Mouse (Mus musculus): Measurements from ENCODE around the gene Sfrp2. TPM values are rescaled to one million over a fixed set of nuclear protein-coding genes. Genes with fewer than 3 reads are reported as not detected.

The Sfrp2 gene
- total and polyA plus RNA-seq, 3 experiments, result 0.17 to 0.23 (median 0.17) TPM

GRCm38 (mm10) chr3:83808483-83808882 lies 42.4 kb downstream of the Sfrp2 start:
- no peak for DNase-seq (ENCODE audit: extremely low read depth)
- dilution Hi-C loops (cut with MboI; ENCODE audit: extremely low pct_ligation_motif_present, extremely low pct_unique_long_range_greater_than_20kb, low sequenced_read_pairs), result no loop called here
- no peak overlapping the region for H3K27ac ChIP-seq (ENCODE audit: insufficient read depth, low read depth)

DNA sequence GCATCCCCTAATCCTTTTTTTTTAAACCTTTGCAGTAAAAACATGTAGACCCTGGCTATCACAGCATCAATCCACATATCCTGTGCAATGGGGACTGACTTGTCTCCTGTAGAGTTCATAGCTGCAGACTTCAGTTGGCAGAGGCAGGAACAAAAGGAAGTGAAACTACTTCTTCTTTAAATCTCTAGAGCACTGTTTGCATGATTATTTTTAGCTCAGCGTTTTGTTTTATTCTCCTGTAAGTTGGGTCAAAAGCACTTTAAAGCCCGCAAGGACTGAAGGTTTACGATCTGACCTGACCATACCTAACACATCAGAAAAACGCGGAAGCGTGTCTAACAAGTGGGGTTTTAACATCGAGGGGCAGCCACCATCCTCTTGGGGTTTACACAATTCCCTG lies 45.9 kb downstream of the Sfrp2 start:
- H3K9ac ChIP-seq (ENCODE audit: insufficient read depth, low read depth), result peak overlapping the region; percentile 78
- H3K4me1 ChIP-seq (ENCODE audit: control insufficient read depth in 1 of 2, insufficient read depth in 2 of 2), result peaks cover 15 to 37% of the 10 kb centered on the region in 2 experiments
- DNase-seq (ENCODE audit: extremely low read depth), result peak; percentile 65
- in situ Hi-C loops (cut with MboI; ENCODE audit: low pct_ligation_motif_present, low pct_unique_long_range_greater_than_20kb, low sequenced_read_pairs) (no loop called here), dilution Hi-C loops (cut with MboI; ENCODE audit: extremely low pct_ligation_motif_present, extremely low pct_unique_long_range_greater_than_20kb, low sequenced_read_pairs) (no loop called here)
- peak overlapping the region; percentile 91 for H3K27ac ChIP-seq (ENCODE audit: insufficient read depth, low read depth)
- H3K79me2 ChIP-seq (replicated peaks; ENCODE audit: control insufficient read depth, extremely low read depth, insufficient read depth, poor library complexity, severe bottlenecking), result no peaks in the 10 kb centered on the region
- TF ChIP-seq KAT2A (IDR thresholded peaks at IDR 0.05; ENCODE audit: insufficient replicate concordance, low read length) (0 out of 2 replicates have a peak, but pooled peaks have one; percentile 9), CHD2 (IDR thresholded peaks at IDR 0.05; ENCODE audit: low read length) (peak; percentile 43; the same call in 1 of the 2 replicates), USF2 (conservative IDR thresholded peaks at IDR 0.05; ENCODE audit: low read depth, low read length) (no peak), NELFE (IDR thresholded peaks at IDR 0.05; ENCODE audit: low read depth, low read length) (0 out of 2 replicates have a peak, but pooled peaks have one; percentile 22), SIN3A (IDR thresholded peaks at IDR 0.05; ENCODE audit: low read length) (no peak), SMC3 (IDR thresholded peaks at IDR 0.05; ENCODE audit: low read depth, low read length) (peak; percentile 9; the same call in 1 of the 2 replicates), USF1 (IDR thresholded peaks at IDR 0.05; ENCODE audit: low read depth, low read length) (no peak), MYC (IDR thresholded peaks at IDR 0.05; ENCODE audit: low read depth, low read length) (0 out of 2 replicates have a peak, but pooled peaks have one; percentile 18), TBP (conservative IDR thresholded peaks at IDR 0.05; ENCODE audit: low read depth, low read length) (peak; percentile 73; the same call in 1 of the 2 replicates), BHLHE40 (IDR thresholded peaks at IDR 0.05; ENCODE audit: low read depth, low read length) (no peak), MEF2A (IDR thresholded peaks at IDR 0.05; ENCODE audit: borderline replicate concordance, low read depth, low read length) (peak; percentile 97), EP300 (IDR thresholded peaks at IDR 0.05; ENCODE audit: low read length) (peak; percentile 96), JUND (conservative IDR thresholded peaks at IDR 0.05; ENCODE audit: low read depth, low read length) (peak; percentile 52), IRF4 (IDR thresholded peaks at IDR 0.05; ENCODE audit: low read depth, low read length) (peak; percentile 96), POLR2A (IDR thresholded peaks at IDR 0.05; ENCODE audit: low read depth, low read length) (peak; percentile 26; the same call in 1 of the 2 replicates)
- no peaks in the 10 kb centered on the region for H3K36me3 ChIP-seq (replicated peaks in 1 of 2; ENCODE audit: control insufficient read depth in 1 of 2, insufficient read depth in 1 of 2, low read length in 1 of 2)
- H3K4me3 ChIP-seq (replicated peaks in 1 of 3; ENCODE audit: low read depth in 2 of 3, low read length in 2 of 3, poor library complexity in 1 of 3), result peak overlapping the region in 1 of 3 experiments; percentile 46
- H3K4me2 ChIP-seq (ENCODE audit: insufficient read depth, low read depth, poor library complexity, severe bottlenecking), result peak overlapping the region; percentile 97
- H3K27me3 ChIP-seq (replicated peaks), result no peaks in the 10 kb centered on the region
- H3K9me3 ChIP-seq (replicated peaks; ENCODE audit: low read length), result no peaks in the 10 kb centered on the region

More at GRCm38 (mm10) chr3:83808483-83808882, 42.4 kb downstream of the Sfrp2 start:
- in situ Hi-C loops (cut with MboI; ENCODE audit: low pct_ligation_motif_present, low pct_unique_long_range_greater_than_20kb, low sequenced_read_pairs), result loop anchor here (10.0 kb wide), 1 partner anchor 86 kb away; no protein-coding TSS in a partner anchor
- H3K4me3 ChIP-seq (replicated peaks in 1 of 3; ENCODE audit: low read depth in 2 of 3, low read length in 2 of 3, poor library complexity in 1 of 3), result no peak overlapping the region
- H3K4me2 ChIP-seq (ENCODE audit: insufficient read depth, low read depth, poor library complexity, severe bottlenecking), result no peak overlapping the region
- no peaks in the 10 kb centered on the region for H3K79me2 ChIP-seq (replicated peaks; ENCODE audit: control insufficient read depth, extremely low read depth, insufficient read depth, poor library complexity, severe bottlenecking)
- peaks cover 15 to 44% of the 10 kb centered on the region in 2 experiments for H3K4me1 ChIP-seq (ENCODE audit: control insufficient read depth in 1 of 2, insufficient read depth in 2 of 2)
- H3K36me3 ChIP-seq (replicated peaks in 1 of 2; ENCODE audit: control insufficient read depth in 1 of 2, insufficient read depth in 1 of 2, low read length in 1 of 2), result no peaks in the 10 kb centered on the region
- no peak for TF ChIP-seq RCOR1 (conservative IDR thresholded peaks at IDR 0.05; ENCODE audit: low read depth, low read length)
- no peak for TF ChIP-seq ZMIZ1 (IDR thresholded peaks at IDR 0.05; ENCODE audit: low read depth, low read length)
- TF ChIP-seq CTCF (conservative IDR thresholded peaks at IDR 0.05 in 1 of 2, IDR thresholded peaks at IDR 0.05 in 1 of 2; ENCODE audit: low read depth in 2 of 2, low read length in 2 of 2), result no peak
- no peak for TF ChIP-seq NELFE (IDR thresholded peaks at IDR 0.05; ENCODE audit: low read depth, low read length)
- no peak for TF ChIP-seq KAT2A (IDR thresholded peaks at IDR 0.05; ENCODE audit: insufficient replicate concordance, low read length)
- TF ChIP-seq ZKSCAN1 (IDR thresholded peaks at IDR 0.05; ENCODE audit: borderline replicate concordance, low read depth, low read length), result no peak
- TF ChIP-seq CHD2 (IDR thresholded peaks at IDR 0.05; ENCODE audit: low read length), result no peak
- no peak for TF ChIP-seq IRF4 (IDR thresholded peaks at IDR 0.05; ENCODE audit: low read depth, low read length)
- no peak for TF ChIP-seq MXI1 (IDR thresholded peaks at IDR 0.05; ENCODE audit: low read depth, low read length)
- TF ChIP-seq GABPA (IDR thresholded peaks at IDR 0.05; ENCODE audit: insufficient replicate concordance, low read depth, low read length), result no peak
- no peak for TF ChIP-seq MEF2A (IDR thresholded peaks at IDR 0.05; ENCODE audit: borderline replicate concordance, low read depth, low read length)
- H3K9me3 ChIP-seq (replicated peaks; ENCODE audit: low read length), result no peaks in the 10 kb centered on the region
- H3K27me3 ChIP-seq (replicated peaks), result no peaks in the 10 kb centered on the region
- H3K9ac ChIP-seq (ENCODE audit: insufficient read depth, low read depth), result no peak overlapping the region
